In the genomic region with DNA sequence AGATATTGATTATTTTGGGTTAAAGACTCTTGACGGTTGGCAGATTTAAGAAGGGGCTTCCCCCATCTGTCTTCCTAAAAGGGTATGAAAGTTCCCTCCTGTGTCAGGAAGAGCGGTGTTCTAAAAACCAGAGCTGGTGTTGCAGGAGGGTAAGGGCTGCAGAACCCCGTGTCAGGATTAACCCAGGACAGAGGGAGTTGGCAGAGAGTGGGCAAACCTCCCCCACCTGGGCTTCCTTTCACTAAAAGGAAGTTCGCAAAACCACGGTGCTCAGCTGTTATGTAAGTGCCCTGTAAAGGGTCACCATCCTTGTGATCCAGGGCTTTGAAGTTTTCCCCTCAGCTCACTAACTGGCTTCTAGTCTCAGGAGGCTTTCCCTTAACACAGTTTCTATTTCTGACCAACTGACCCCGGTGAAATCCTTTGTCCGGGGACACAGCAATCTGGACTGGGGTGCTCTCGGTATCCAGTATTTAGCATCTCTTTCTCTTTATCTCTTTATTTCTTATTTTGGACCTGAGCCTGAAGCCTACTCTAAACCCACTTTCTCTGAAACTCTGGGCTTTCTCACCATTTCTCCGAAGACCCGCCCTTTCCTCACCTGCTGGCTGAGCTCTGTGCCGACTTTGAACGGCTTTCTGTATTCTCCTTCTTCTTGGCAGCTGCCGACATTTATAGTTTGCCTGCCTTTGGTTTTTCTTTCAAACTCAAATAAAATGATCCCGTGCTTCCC, we compare ENCODE assay signal across 14 mouse cellular contexts. TPM values are rescaled to one million over a fixed set of nuclear protein-coding genes. Genes with fewer than 3 reads are reported as not detected.
DNase-seq lines count a peak whose midpoint lies in the region; ATAC-seq lines count a peak whose summit lies in the region.
"Had no signal": no experiment of that assay in that cellular context is flagged by ENCODE, and none has a peak within 500 bp of the region (broad histone marks: within the 10 kb centered on the region; RNA-seq: fewer than 3 reads in every experiment).

No protein-coding gene starts in this region.

- H3K27me3 ChIP-seq in heart, embryonic 14.5 days (ENCODE audit: control insufficient read depth, insufficient read depth, low read length) = no peaks in the 10 kb centered on the region
- H3K27me3 ChIP-seq in midbrain, embryonic 10.5 days (ENCODE audit: low read depth, poor library complexity, severe bottlenecking) = no peaks in the 10 kb centered on the region
- H3K27me3 ChIP-seq in midbrain, embryonic 15.5 days (replicated peaks) = no peaks in the 10 kb centered on the region
- H3K27me3 ChIP-seq in forebrain, embryonic 13.5 days = no peaks in the 10 kb centered on the region
- H3K27me3 ChIP-seq in midbrain, embryonic 13.5 days = no peaks in the 10 kb centered on the region
- H3K27me3 ChIP-seq: embryonic facial prominence, embryonic 13.5 days had no signal

- H3K27ac ChIP-seq in heart, embryonic 14.5 days (replicated peaks in 1 of 2; ENCODE audit: control insufficient read depth in 1 of 2, insufficient read depth in 1 of 2, low read depth in 2 of 2, low read length in 2 of 2) = peak overlapping the region; percentile 17 to 57; a peak in 3 of 4 replicates
- H3K27ac ChIP-seq in midbrain, embryonic 10.5 days (replicated peaks) = peak overlapping the region; percentile 49; the same call in 1 of the 2 replicates
- no peak overlapping the region for H3K27ac ChIP-seq in midbrain, embryonic 15.5 days
- no peak overlapping the region for H3K27ac ChIP-seq in forebrain, embryonic 13.5 days
- no peak overlapping the region for H3K27ac ChIP-seq in midbrain, embryonic 13.5 days
- H3K27ac ChIP-seq: embryonic facial prominence, embryonic 13.5 days had no signal

- no peak overlapping the region for H3K9ac ChIP-seq in heart, embryonic 14.5 days (ENCODE audit: low read length)
- H3K9ac ChIP-seq in midbrain, embryonic 15.5 days = no peak overlapping the region
- no peak overlapping the region for H3K9ac ChIP-seq in forebrain, embryonic 13.5 days
- no peak overlapping the region for H3K9ac ChIP-seq in midbrain, embryonic 13.5 days (replicated peaks)
- H3K9ac ChIP-seq: embryonic facial prominence, embryonic 13.5 days had no signal

- H3K9me3 ChIP-seq in heart, embryonic 14.5 days (ENCODE audit: control insufficient read depth, low read length) = no peaks in the 10 kb centered on the region
- no peaks in the 10 kb centered on the region for H3K9me3 ChIP-seq in midbrain, embryonic 10.5 days (replicated peaks)
- H3K9me3 ChIP-seq in midbrain, embryonic 15.5 days = no peaks in the 10 kb centered on the region
- no peaks in the 10 kb centered on the region for H3K9me3 ChIP-seq in forebrain, embryonic 13.5 days (replicated peaks)
- no peaks in the 10 kb centered on the region for H3K9me3 ChIP-seq in midbrain, embryonic 13.5 days
- H3K9me3 ChIP-seq: embryonic facial prominence, embryonic 13.5 days; megakaryocyte, embryonic 14.5 days had no signal

- DNase-seq in heart, adult 9 months (ENCODE audit: low spot score in 2 of 2) = no peak
- no peak for DNase-seq in midbrain, embryonic 10.5 days (ENCODE audit: low spot score)
- DNase-seq in embryo, embryonic 9.5 days (ENCODE audit: extremely low spot score) = no peak
- DNase-seq: adrenal gland, postnatal 10 days; cerebellum, adult 11-12 months; gastrocnemius, postnatal 25 days; spleen, adult 18-20 months had no signal

- no peak overlapping the region for H3K4me2 ChIP-seq in heart, embryonic 14.5 days (ENCODE audit: low read length)
- no peak overlapping the region; the same call in 1 of the 2 replicates for H3K4me2 ChIP-seq in midbrain, embryonic 15.5 days
- H3K4me2 ChIP-seq in forebrain, embryonic 13.5 days = peak overlapping the region; percentile 12; the same call in 1 of the 2 replicates
- 0 out of 2 replicates have a peak overlapping the region, but pooled peaks have one; percentile 2 for H3K4me2 ChIP-seq in midbrain, embryonic 13.5 days (replicated peaks)
- H3K4me2 ChIP-seq: embryonic facial prominence, embryonic 13.5 days had no signal

- peaks cover 35 to 68% of the 10 kb centered on the region in 2 experiments for H3K4me1 ChIP-seq in heart, embryonic 14.5 days (ENCODE audit: control insufficient read depth in 2 of 2, insufficient read depth in 2 of 2, low read length in 2 of 2)
- H3K4me1 ChIP-seq in midbrain, embryonic 10.5 days = peaks cover 27% of the 10 kb centered on the region
- H3K4me1 ChIP-seq in midbrain, embryonic 15.5 days = no peaks in the 10 kb centered on the region
- H3K4me1 ChIP-seq in forebrain, embryonic 13.5 days = peaks cover 30% of the 10 kb centered on the region
- peaks cover 19% of the 10 kb centered on the region; the same call in 1 of the 2 replicates for H3K4me1 ChIP-seq in midbrain, embryonic 13.5 days (replicated peaks)

- 54% methylated on average over 14 of the region's 14 CpGs for WGBS in heart, embryonic 14.5 days
- WGBS in midbrain, embryonic 10.5 days = 84% methylated on average over 14 of the region's 14 CpGs
- 55% methylated on average over 14 of the region's 14 CpGs for WGBS in midbrain, embryonic 15.5 days
- WGBS in forebrain, embryonic 13.5 days = 49% methylated on average over 14 of the region's 14 CpGs
- 55% methylated on average over 14 of the region's 14 CpGs for WGBS in midbrain, embryonic 13.5 days

- no peak overlapping the region for H3K4me3 ChIP-seq in heart, embryonic 14.5 days (ENCODE audit: control insufficient read depth in 1 of 2, insufficient read depth in 1 of 2, low read depth in 1 of 2, low read length in 2 of 2)
- no peak overlapping the region for H3K4me3 ChIP-seq in midbrain, embryonic 10.5 days
- H3K4me3 ChIP-seq in midbrain, embryonic 15.5 days = no peak overlapping the region
- H3K4me3 ChIP-seq in forebrain, embryonic 13.5 days = no peak overlapping the region
- no peak overlapping the region for H3K4me3 ChIP-seq in midbrain, embryonic 13.5 days (replicated peaks)
- H3K4me3 ChIP-seq: embryonic facial prominence, embryonic 13.5 days; megakaryocyte, embryonic 14.5 days had no signal

- no peak for ATAC-seq in heart, embryonic 14.5 days (ENCODE audit: insufficient number of reproducible peaks, insufficient read depth, low FRiP score, low read depth)
- ATAC-seq in midbrain, embryonic 15.5 days (replicated peaks) = no peak; the same call in 1 of the 2 replicates
- no peak for ATAC-seq in forebrain, embryonic 13.5 days
- no peak for ATAC-seq in midbrain, embryonic 13.5 days
- no peak for ATAC-seq in erythroblast, adult 5-6 weeks (replicated peaks; ENCODE audit: low FRiP score, poor library complexity, severe bottlenecking)

- H3K36me3 ChIP-seq in heart, embryonic 14.5 days (ENCODE audit: control insufficient read depth, insufficient read depth, low read length) = no peaks in the 10 kb centered on the region
- no peaks in the 10 kb centered on the region for H3K36me3 ChIP-seq in midbrain, embryonic 10.5 days
- no peaks in the 10 kb centered on the region for H3K36me3 ChIP-seq in midbrain, embryonic 15.5 days (replicated peaks)
- no peaks in the 10 kb centered on the region for H3K36me3 ChIP-seq in forebrain, embryonic 13.5 days (ENCODE audit: poor library complexity, severe bottlenecking)
- no peaks in the 10 kb centered on the region for H3K36me3 ChIP-seq in midbrain, embryonic 13.5 days
- H3K36me3 ChIP-seq: embryonic facial prominence, embryonic 13.5 days had no signal

RNA-seq across cellular contexts. Expression of a gene that starts 17.3 kb away (rescaled TPM):
- polyA plus RNA-seq in heart, embryonic 14.5 days (2014; fragmentation: Nextera tagmentation; extraction: Ambion mirVana) = 21.3 and 22.8 TPM in 2 replicates
- 2.3 and 2.9 TPM in 2 replicates for polyA plus RNA-seq in midbrain, embryonic 10.5 days (2016; fragmentation: Nextera tagmentation; extraction: Ambion mirVana)
- 1.0 and 1.4 TPM in 2 replicates for polyA plus RNA-seq in midbrain, embryonic 15.5 days (2015; fragmentation: Nextera tagmentation; extraction: Ambion mirVana)
- polyA plus RNA-seq in forebrain, embryonic 13.5 days (2015; fragmentation: Nextera tagmentation; extraction: Ambion mirVana) = 2.7 and 3.9 TPM in 2 replicates
- 0.67 and 1.2 TPM in 2 replicates for polyA plus RNA-seq in midbrain, embryonic 13.5 days (2015; fragmentation: Nextera tagmentation; extraction: Ambion mirVana)
- 18.3 and 27.6 TPM in 2 replicates for total RNA-seq in erythroblast, adult 5-6 weeks (2015; ENCODE audit: low replicate concordance)
- 21.5 and 34.1 TPM in 2 replicates for total RNA-seq in erythroblast, adult 5-6 weeks (2017; ENCODE audit: low replicate concordance)

Comparison
In these comparisons a context has a peak if more than half of its experiments do, and no peak if none do; other contexts are left out.
1. H3K27ac ChIP-seq: peak in heart, embryonic 14.5 days (2 of 2) and midbrain, embryonic 10.5 days (single experiment); none in midbrain, embryonic 15.5 days (single experiment), forebrain, embryonic 13.5 days (single experiment) and midbrain, embryonic 13.5 days (single experiment).
2. H3K4me2 ChIP-seq: peak in forebrain, embryonic 13.5 days (single experiment) and midbrain, embryonic 13.5 days (single experiment); none in heart, embryonic 14.5 days (single experiment) and midbrain, embryonic 15.5 days (single experiment).